Mouse (Mus musculus): Measurements from ENCODE around the gene Dner.

GRCm38 (mm10) chr1:84404880-84405279 lies 291.1 kb downstream of the Dner start:
- TF ChIP-seq HCFC1 (IDR thresholded peaks at IDR 0.05; ENCODE audit: borderline replicate concordance, insufficient read depth, low read length) (no peak), ZNF384 (IDR thresholded peaks at IDR 0.05; ENCODE audit: low read depth, low read length) (no peak), CHD2 (IDR thresholded peaks at IDR 0.05; ENCODE audit: low read depth, low read length) (no peak), ZC3H11A (IDR thresholded peaks at IDR 0.05; ENCODE audit: borderline replicate concordance, low read depth, low read length) (no peak), MAFK (IDR thresholded peaks at IDR 0.05; ENCODE audit: insufficient read depth, low read depth, low read length) (no peak)

Data from ES-E14 (cell line).